Mouse (Mus musculus) embryo, embryonic 11.5 days (tissue): ENCODE results near the gene Serpinb2.

Experiments
- DNase-seq: peaks from one replicate; pipeline ENCODE4 v3.0.0-alpha.2; 2012; ENCODE audit warnings: low read depth, low spot score

Gene Serpinb2

DNA sequence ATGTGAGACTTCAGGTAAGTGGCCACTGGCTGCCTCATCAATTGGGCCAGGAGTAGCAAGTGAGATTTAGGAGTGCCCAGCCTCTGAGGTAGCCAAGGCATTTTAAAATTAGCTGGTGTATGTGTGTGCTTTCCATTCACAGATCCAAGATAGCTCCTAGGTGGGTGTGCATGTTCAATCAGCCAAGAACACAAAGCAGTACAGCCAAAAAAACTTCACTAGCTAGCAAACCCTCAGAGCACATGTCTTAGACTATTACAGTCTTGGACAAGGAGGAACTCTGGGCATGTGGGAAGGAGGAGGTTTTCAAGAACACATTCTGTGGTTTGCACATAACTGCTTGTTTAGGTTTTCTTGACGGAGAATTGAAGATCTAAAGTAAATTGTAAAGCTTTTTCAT lies 70.0 kb downstream of the Serpinb2 start:
- DNase-seq: no peak

DNA sequence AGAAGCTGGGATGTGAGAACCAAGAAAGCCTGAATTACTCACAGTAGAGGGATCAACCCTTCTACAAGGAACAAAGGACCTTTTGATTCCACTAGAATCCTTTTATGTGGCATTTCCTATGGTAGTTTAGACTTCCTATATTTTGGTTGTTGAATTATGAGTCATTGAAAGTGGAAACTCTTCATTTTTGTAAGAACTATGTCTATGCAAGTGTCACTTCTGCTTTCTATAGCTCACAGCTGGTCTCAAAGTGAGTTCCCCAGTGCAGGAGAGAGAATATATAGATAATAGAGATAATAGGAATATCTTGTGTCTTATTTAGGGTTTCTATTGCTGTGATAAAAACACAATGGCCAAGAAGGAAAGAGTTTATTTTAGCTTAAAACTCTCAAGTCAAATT lies 71.7 kb downstream of the Serpinb2 start:
- no peak for DNase-seq

GRCm38 (mm10) chr1:107583958-107584376 lies 72.7 kb downstream of the Serpinb2 start:
- DNase-seq: no peak

GRCm38 (mm10) chr1:107584932-107585331 lies 73.7 kb downstream of the Serpinb2 start:
- DNase-seq: no peak
